Mouse (Mus musculus): ENCODE results near the gene Slc27a4. TPM values are rescaled to one million over a fixed set of nuclear protein-coding genes. Genes with fewer than 3 reads are reported as not detected.

Gene Slc27a4
- polyA plus RNA-seq, 1 experiment from 2014 or later, result 6.7 TPM

DNA sequence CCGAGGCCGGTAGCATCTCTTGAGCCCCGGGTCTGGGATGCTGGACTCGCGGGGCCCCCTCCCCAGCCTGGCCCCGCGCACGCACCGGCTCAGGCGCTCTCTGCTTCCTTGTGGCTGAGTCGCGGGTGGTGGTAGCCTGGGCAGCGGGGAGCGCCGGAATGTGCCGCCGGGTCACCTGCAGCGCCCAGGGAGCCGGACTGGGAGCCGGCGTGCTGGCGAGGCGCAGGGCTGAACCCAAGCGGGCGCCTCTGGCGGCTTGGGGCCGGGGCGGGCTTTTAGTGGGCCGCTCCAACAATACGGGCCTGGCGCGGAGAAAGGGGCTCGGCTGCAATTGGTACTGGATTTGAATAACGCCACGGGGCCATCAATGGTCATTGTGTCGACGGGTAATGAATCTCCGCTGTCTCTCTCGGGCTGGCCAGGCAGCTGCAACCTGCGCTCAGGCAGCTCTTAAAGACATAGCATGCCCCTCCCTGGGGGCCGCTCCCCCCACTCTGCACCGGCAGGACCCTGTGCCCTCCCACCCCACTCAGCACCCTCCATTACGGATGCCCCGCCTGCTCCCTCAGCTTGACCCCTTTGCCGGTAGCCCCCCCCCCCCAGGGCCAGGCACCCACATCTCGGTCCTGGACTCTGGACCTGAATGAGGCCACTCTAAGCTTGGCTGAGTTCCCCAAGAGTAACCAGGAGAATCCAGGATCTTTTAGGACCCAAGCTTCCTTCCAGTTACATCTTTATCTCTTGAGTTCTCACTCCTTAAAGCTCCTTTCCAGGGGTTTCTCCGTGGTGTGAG, 43.8 kb downstream of the Slc27a4 start:
- H3K4me3 ChIP-seq (ENCODE audit: low read depth, low read length), result peak overlapping the region; percentile 37
- ATAC-seq (replicated peaks; ENCODE audit: insufficient number of reproducible peaks, low FRiP score, low TSS enrichment), result no peak
- peaks cover 58% of the 10 kb centered on the region for H3K27me3 ChIP-seq (ENCODE audit: control insufficient read depth, insufficient read depth, low read length)
- H3K36me3 ChIP-seq (ENCODE audit: control insufficient read depth, insufficient read depth, low read length), result peaks cover 11% of the 10 kb centered on the region
- no peak overlapping the region for H3K27ac ChIP-seq (ENCODE audit: low read depth, low read length)
- H3K9me3 ChIP-seq (replicated peaks; ENCODE audit: control insufficient read depth, low read length), result no peaks in the 10 kb centered on the region
- peaks cover 10% of the 10 kb centered on the region for H3K4me1 ChIP-seq (ENCODE audit: control insufficient read depth, insufficient read depth, low read length)
- WGBS (ENCODE audit: insufficient replicate concordance), result 7% methylated on average over 47 of the region's 47 CpGs
- peak overlapping the region; percentile 59 for H3K4me2 ChIP-seq
- peak overlapping the region; percentile 40; the same call in 1 of the 2 replicates for H3K9ac ChIP-seq (ENCODE audit: low read depth, low read length)

DNA sequence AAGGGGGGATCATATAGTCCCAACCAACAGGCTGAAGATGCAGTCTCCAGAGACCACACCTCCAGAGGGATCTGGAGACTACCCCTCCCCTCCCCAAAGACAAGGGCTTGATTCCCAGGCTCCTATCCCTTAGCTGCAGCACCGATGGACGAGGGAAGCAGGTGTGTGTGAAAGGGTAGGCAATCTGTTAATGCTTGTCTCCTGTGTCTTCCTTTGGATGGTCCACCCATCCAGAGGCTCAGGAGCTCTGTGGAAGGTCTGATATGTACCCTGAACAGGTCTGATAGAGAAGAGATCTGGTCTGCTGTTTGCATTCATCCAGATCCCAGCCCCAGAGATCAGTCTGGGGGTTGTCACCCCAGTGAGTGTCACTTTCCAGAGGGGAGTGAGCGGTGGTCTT, 44.5 kb downstream of the Slc27a4 start:
- no peak overlapping the region for H3K4me3 ChIP-seq (ENCODE audit: low read depth, low read length)
- no peak overlapping the region for H3K9ac ChIP-seq (ENCODE audit: low read depth, low read length)
- H3K27ac ChIP-seq (ENCODE audit: low read depth, low read length), result no peak overlapping the region
- H3K4me1 ChIP-seq (ENCODE audit: control insufficient read depth, insufficient read depth, low read length), result peaks cover 10% of the 10 kb centered on the region
- H3K9me3 ChIP-seq (replicated peaks; ENCODE audit: control insufficient read depth, low read length), result no peaks in the 10 kb centered on the region
- peaks cover 58% of the 10 kb centered on the region for H3K27me3 ChIP-seq (ENCODE audit: control insufficient read depth, insufficient read depth, low read length)
- 50% methylated on average over 3 of the region's 3 CpGs for WGBS (ENCODE audit: insufficient replicate concordance)
- no peak overlapping the region for H3K4me2 ChIP-seq
- ATAC-seq (replicated peaks; ENCODE audit: insufficient number of reproducible peaks, low FRiP score, low TSS enrichment), result no peak
- peaks cover 8% of the 10 kb centered on the region for H3K36me3 ChIP-seq (ENCODE audit: control insufficient read depth, insufficient read depth, low read length)

DNA sequence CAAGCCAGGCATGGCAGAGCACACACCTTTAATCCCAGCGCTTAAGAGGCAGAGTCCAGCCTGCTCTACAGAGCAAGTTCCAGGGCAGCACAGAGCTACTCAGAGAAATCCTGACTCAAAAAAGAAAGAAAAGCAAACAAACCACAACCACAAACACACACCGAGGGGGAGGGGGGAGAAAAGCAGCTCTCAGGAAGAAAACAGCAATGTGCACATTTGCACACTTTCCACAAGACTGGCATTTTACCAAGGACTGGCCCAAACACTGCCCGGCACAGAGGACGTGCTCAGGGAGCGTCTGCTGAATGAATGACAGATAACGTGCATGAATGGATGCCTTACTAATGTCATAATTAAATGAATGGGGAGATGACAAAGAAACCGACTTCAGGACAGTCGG, 46.6 kb downstream of the Slc27a4 start:
- Histone ChIP-seq H3K4me1 (ENCODE audit: control insufficient read depth, insufficient read depth, low read length) (peaks cover 10% of the 10 kb centered on the region), H3K27ac (ENCODE audit: low read depth, low read length) (no peak overlapping the region), H3K4me3 (ENCODE audit: low read depth, low read length) (no peak overlapping the region), H3K9ac (ENCODE audit: low read depth, low read length) (no peak overlapping the region), H3K27me3 (ENCODE audit: control insufficient read depth, insufficient read depth, low read length) (peaks cover 43% of the 10 kb centered on the region), H3K9me3 (replicated peaks; ENCODE audit: control insufficient read depth, low read length) (no peaks in the 10 kb centered on the region), H3K36me3 (ENCODE audit: control insufficient read depth, insufficient read depth, low read length) (no peaks in the 10 kb centered on the region), H3K4me2 (no peak overlapping the region)
- no peak for ATAC-seq (replicated peaks; ENCODE audit: insufficient number of reproducible peaks, low FRiP score, low TSS enrichment)
- 71% methylated on average over 8 of the region's 8 CpGs for WGBS (ENCODE audit: insufficient replicate concordance)

DNA sequence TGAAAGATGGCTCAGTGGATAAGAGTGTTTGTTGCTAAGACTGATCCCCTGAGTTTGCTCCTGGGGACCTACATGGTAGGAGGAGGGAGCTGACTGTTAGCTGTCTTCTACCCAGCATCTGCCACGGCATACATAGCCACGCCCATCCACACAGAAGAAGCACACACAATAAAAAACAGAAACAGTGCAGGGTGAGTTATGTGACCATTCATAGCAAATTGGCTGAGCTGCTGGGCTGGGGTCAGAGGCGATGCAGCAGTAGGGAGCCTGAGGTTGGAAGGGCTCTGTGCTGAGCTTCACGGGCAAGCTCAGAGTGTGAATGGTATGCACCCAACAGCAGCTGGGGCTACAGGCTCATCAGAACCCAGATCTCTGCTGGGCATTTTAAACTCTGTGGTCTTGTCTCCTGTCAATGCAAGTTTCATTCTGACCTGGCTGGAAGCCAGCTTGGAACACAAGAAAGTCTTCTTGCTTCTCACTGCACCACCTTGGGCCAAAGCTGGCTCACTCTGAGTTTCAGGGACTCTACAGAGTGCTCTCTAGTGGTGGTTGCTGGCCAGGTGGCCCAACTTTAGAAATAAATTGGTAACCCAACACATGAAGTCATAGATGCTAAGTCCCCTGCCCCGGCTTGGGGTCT, 47.5 kb downstream of the Slc27a4 start:
- H3K9me3 ChIP-seq (replicated peaks; ENCODE audit: control insufficient read depth, low read length), result no peaks in the 10 kb centered on the region
- peaks cover 10% of the 10 kb centered on the region for H3K4me1 ChIP-seq (ENCODE audit: control insufficient read depth, insufficient read depth, low read length)
- H3K27ac ChIP-seq (ENCODE audit: low read depth, low read length), result no peak overlapping the region
- no peak overlapping the region for H3K9ac ChIP-seq (ENCODE audit: low read depth, low read length)
- peaks cover 34% of the 10 kb centered on the region for H3K27me3 ChIP-seq (ENCODE audit: control insufficient read depth, insufficient read depth, low read length)
- H3K4me2 ChIP-seq, result no peak overlapping the region
- no peaks in the 10 kb centered on the region for H3K36me3 ChIP-seq (ENCODE audit: control insufficient read depth, insufficient read depth, low read length)
- WGBS (ENCODE audit: insufficient replicate concordance), result 56% methylated on average over 5 of the region's 5 CpGs
- no peak for ATAC-seq (replicated peaks; ENCODE audit: insufficient number of reproducible peaks, low FRiP score, low TSS enrichment)
- H3K4me3 ChIP-seq (ENCODE audit: low read depth, low read length), result no peak overlapping the region

DNA sequence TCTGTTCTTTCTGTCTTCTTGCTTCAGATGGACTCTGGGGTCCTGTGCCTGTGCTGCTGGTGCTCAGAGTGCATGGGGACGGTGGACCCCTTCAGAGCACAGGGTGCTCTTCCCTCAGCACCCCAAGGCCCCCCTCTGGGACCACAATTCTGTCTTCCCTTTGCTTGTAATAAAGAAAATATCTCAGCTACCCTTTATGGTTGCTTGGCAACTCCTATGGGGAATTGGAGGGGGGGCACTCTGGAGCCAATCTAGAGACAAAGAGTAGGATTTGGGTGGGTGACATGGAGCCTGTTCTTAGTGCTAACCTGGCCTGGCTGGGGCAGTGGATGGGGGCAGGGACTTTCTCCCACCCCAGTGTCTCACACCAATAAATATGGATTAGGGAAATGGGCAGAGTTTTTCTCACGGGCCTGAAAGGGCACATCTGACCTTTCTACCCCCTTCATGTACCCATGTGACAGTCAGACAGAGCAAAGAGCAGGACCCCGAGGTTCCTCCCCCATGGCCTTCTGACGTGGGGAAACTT, 50.6 kb downstream of the Slc27a4 start:
- no peaks in the 10 kb centered on the region for H3K4me1 ChIP-seq (ENCODE audit: control insufficient read depth, insufficient read depth, low read length)
- no peaks in the 10 kb centered on the region for H3K9me3 ChIP-seq (replicated peaks; ENCODE audit: control insufficient read depth, low read length)
- 56% methylated on average over 4 of the region's 4 CpGs for WGBS (ENCODE audit: insufficient replicate concordance)
- no peak overlapping the region for H3K4me3 ChIP-seq (ENCODE audit: low read depth, low read length)
- no peak for ATAC-seq (replicated peaks; ENCODE audit: insufficient number of reproducible peaks, low FRiP score, low TSS enrichment)
- H3K27ac ChIP-seq (ENCODE audit: low read depth, low read length), result no peak overlapping the region
- no peaks in the 10 kb centered on the region for H3K36me3 ChIP-seq (ENCODE audit: control insufficient read depth, insufficient read depth, low read length)
- H3K4me2 ChIP-seq, result no peak overlapping the region
- H3K9ac ChIP-seq (ENCODE audit: low read depth, low read length), result no peak overlapping the region
- peaks cover 8% of the 10 kb centered on the region; the same call in 1 of the 2 replicates for H3K27me3 ChIP-seq (ENCODE audit: control insufficient read depth, insufficient read depth, low read length)

DNA sequence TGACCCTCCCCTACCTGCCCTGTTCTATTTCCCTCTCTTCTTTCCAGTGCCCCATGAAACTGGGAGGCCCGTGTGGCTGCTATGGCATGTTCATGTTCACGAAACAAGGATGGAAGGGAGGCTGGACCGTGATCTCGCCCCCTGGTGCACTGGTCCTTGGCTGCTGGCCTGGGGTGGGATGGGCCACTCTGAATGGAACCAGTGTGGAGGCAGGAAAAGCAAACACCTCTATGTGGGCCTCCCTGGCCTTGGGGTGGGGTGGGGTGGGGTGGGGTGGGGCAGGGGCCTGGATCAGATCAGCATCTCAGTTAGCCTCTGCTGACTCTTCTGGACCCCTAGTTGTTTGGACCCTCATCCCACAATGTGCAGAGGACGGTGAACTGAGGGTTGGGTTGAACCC, 51.3 kb downstream of the Slc27a4 start:
- 70% methylated on average over 5 of the region's 5 CpGs for WGBS (ENCODE audit: insufficient replicate concordance)
- no peaks in the 10 kb centered on the region for H3K4me1 ChIP-seq (ENCODE audit: control insufficient read depth, insufficient read depth, low read length)
- H3K36me3 ChIP-seq (ENCODE audit: control insufficient read depth, insufficient read depth, low read length), result no peaks in the 10 kb centered on the region
- ATAC-seq (replicated peaks; ENCODE audit: insufficient number of reproducible peaks, low FRiP score, low TSS enrichment), result no peak
- no peak overlapping the region for H3K4me3 ChIP-seq (ENCODE audit: low read depth, low read length)
- H3K27me3 ChIP-seq (ENCODE audit: control insufficient read depth, insufficient read depth, low read length), result peaks cover 9% of the 10 kb centered on the region; the same call in 1 of the 2 replicates
- no peaks in the 10 kb centered on the region for H3K9me3 ChIP-seq (replicated peaks; ENCODE audit: control insufficient read depth, low read length)
- H3K27ac ChIP-seq (ENCODE audit: low read depth, low read length), result no peak overlapping the region
- no peak overlapping the region for H3K9ac ChIP-seq (ENCODE audit: low read depth, low read length)
- H3K4me2 ChIP-seq, result no peak overlapping the region

DNA sequence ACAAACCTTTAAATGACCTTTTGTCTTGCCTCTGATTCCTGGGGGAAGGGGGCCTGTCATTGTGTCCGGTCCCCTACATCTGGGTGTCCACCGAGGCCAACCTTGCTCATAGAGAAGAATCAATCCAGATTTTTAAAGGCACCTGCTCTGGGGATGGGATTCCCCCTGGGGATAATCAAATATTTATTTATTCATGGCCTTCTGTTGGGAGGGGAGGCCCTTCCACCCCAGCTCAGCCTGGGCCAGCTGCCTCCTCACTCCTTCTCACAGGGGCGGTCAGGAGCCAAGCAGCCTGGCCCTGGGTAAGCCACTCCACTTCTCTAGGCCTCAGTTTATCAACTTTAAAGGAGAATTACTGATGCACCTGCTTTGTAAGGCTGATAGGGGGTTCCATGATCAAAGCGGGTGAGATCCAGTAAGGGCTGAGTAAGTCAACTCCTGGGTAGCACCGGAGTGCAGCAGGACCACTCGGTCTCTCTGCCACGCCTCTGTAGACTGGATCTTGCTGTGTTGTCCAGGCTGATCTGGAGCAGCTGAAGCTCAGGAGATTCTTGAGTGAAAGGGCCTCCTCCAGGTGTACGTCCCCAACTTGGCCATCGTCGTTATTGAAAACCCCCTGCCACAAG, 53.3 kb downstream of the Slc27a4 start:
- Histone ChIP-seq H3K4me1 (ENCODE audit: control insufficient read depth, insufficient read depth, low read length) (no peaks in the 10 kb centered on the region), H3K27me3 (ENCODE audit: control insufficient read depth, insufficient read depth, low read length) (peaks cover 6% of the 10 kb centered on the region; the same call in 1 of the 2 replicates), H3K4me3 (ENCODE audit: low read depth, low read length) (no peak overlapping the region), H3K9ac (ENCODE audit: low read depth, low read length) (no peak overlapping the region), H3K27ac (ENCODE audit: low read depth, low read length) (no peak overlapping the region), H3K36me3 (ENCODE audit: control insufficient read depth, insufficient read depth, low read length) (no peaks in the 10 kb centered on the region), H3K9me3 (replicated peaks; ENCODE audit: control insufficient read depth, low read length) (no peaks in the 10 kb centered on the region), H3K4me2 (no peak overlapping the region)
- WGBS (ENCODE audit: insufficient replicate concordance), result 76% methylated on average over 10 of the region's 10 CpGs
- ATAC-seq (replicated peaks; ENCODE audit: insufficient number of reproducible peaks, low FRiP score, low TSS enrichment), result no peak

DNA sequence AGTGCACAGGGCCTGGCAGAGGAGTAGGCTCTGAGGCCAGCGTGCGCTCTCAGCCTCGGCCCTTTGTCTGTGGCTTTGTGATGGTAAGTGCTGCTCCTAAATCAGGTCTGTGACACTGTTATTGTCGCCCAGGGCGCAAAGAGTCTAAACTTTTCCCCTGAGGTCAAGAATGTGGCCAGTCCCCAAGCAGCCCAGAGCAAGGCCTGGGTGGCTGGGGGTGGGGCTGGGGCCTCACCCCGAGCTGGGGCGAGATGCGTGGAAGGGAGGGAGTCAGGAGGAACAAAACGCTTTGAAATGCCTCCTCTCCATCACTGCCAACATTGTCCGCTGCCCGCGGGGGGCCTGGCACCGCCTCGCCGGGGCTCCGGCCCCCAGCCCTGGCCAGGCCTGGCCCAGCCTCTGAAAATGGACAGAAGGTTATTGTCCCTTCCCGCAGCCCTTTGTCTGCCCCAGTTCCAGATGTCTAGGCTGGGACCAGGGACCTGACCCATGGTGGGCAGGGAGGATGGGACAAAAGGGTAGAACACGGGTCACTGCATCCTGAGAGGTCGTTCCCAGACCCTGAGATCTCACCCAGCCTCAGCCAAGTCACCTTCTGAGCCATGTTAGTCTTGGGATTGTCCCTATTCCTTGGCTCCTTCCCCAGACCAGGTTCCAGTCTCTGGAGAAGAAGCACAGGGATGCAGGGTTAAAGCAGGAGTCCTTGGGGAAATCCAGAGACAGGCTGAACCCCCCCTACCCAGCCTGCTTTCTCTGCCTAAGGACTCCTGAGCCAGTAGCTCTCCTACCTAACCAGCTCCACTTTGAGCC, 54.2 kb downstream of the Slc27a4 start:
- peaks cover 6% of the 10 kb centered on the region; the same call in 1 of the 2 replicates for H3K27me3 ChIP-seq (ENCODE audit: control insufficient read depth, insufficient read depth, low read length)
- WGBS (ENCODE audit: insufficient replicate concordance), result 29% methylated on average over 19 of the region's 19 CpGs
- no peak for ATAC-seq (replicated peaks; ENCODE audit: insufficient number of reproducible peaks, low FRiP score, low TSS enrichment)
- H3K4me1 ChIP-seq (ENCODE audit: control insufficient read depth, insufficient read depth, low read length), result no peaks in the 10 kb centered on the region
- H3K27ac ChIP-seq (ENCODE audit: low read depth, low read length), result no peak overlapping the region
- no peak overlapping the region; the same call in 1 of the 2 replicates for H3K9ac ChIP-seq (ENCODE audit: low read depth, low read length)
- H3K4me3 ChIP-seq (ENCODE audit: low read depth, low read length), result no peak overlapping the region
- no peaks in the 10 kb centered on the region for H3K9me3 ChIP-seq (replicated peaks; ENCODE audit: control insufficient read depth, low read length)
- H3K4me2 ChIP-seq, result no peak overlapping the region
- H3K36me3 ChIP-seq (ENCODE audit: control insufficient read depth, insufficient read depth, low read length), result no peaks in the 10 kb centered on the region
